Mouse (Mus musculus) midbrain, embryonic 10.5 days (tissue): ENCODE data around the gene Ptpn1. TPM values are rescaled to one million over a fixed set of nuclear protein-coding genes. Genes with fewer than 3 reads are reported as not detected.
A peak's percentile ranks its signal among the peaks of the same experiment; 100 is the strongest.

ENCODE experiments used
- DNase-seq: peaks from one replicate; pipeline ENCODE4 v3.0.0-alpha.2; 2017; ENCODE audit warnings: low spot score
- H3K27ac ChIP-seq: fragments of 300-500 bp; sonication (generic); replicated peaks from 2 replicates; pipeline ENCODE4 v1.5.1; 2016; ENCODE audit warnings: mild to moderate bottlenecking
- H3K27me3 ChIP-seq: fragments of 300-500 bp; sonication (generic); 2 replicates; pipeline ENCODE4 v1.6.1; 2016; ENCODE audit warnings: low read depth, mild to moderate bottlenecking; ENCODE audit not compliant: poor library complexity, severe bottlenecking
- H3K36me3 ChIP-seq: fragments of 300-500 bp; sonication (generic); 2 replicates; pipeline ENCODE4 v1.6.1; 2016; ENCODE audit warnings: mild to moderate bottlenecking, moderate library complexity
- H3K4me1 ChIP-seq: fragments of 300-500 bp; sonication (generic); 2 replicates; pipeline ENCODE4 v1.6.1; 2016
- H3K4me3 ChIP-seq: fragments of 300-500 bp; sonication (generic); 2 replicates; pipeline ENCODE4 v1.5.1; 2016; ENCODE audit warnings: mild to moderate bottlenecking, moderate library complexity
- H3K9me3 ChIP-seq: fragments of 300-500 bp; sonication (generic); replicated peaks from 2 replicates; pipeline ENCODE4 v1.6.1; 2016; ENCODE audit warnings: mild to moderate bottlenecking
- WGBS: fragments of 180-500 bp; shearing (Covaris S2); methylation state at CpG from one replicate; pipeline ENCODE4 v1.1.7; 2016; 5-methylcytosine and 5-hydroxymethylcytosine counted together
- polyA plus RNA-seq: library from polyadenylated mRNA; unstranded; fragments of >200 nt; fragmentation: Nextera tagmentation; extraction: Ambion mirVana; gene quantifications from 2 replicates; pipeline ENCODE4 v1.2.1, GENCODE M21; 2016

Gene Ptpn1
- polyA plus RNA-seq = 79.2 and 79.8 TPM in 2 replicates

DNA sequence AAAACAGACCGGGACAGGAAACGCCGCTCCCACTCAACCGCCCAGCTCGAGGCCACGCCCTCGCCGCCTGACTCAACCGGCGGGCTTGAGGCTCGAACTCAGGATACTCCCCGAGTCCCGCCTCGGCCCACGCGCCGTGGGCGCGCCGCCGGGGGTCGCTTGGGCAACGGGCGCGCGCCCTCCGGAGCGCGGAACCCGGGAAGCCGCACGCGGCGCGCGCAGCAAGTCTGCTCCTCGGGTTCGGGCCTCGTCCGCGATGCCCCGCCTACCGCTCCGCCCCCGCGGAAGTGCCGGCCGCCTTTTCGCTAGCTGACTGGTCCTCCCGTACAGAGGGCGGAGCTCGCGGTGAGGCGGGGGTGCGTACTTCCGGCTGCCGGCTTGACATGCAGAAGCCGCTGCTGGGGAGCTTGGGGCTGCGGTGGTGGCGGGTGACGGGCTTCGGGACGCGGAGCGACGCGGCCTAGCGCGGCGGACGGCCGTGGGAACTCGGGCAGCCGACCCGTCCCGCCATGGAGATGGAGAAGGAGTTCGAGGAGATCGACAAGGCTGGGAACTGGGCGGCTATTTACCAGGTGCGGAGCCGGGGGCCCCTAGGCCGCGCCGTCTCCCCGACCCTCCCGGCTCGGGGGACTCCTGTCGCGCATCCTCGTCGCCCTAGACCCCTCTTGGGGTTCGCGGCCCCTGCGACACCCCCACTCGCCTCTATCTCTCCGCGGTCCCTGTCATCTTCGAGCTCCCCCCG is at the start of gene Ptpn1:
Gene Ptpn1 (plus strand): TSS at position 73 of the 742 bp plus-strand sequence.
- H3K27me3 ChIP-seq = no peaks in the 10 kb centered on the region
- H3K4me1 ChIP-seq = peaks cover 34% of the 10 kb centered on the region
- peaks cover 4% of the 10 kb centered on the region; the same call in 1 of the 2 replicates for H3K36me3 ChIP-seq
- peak; percentile 98 for DNase-seq
- peak within 1 kb of the TSS; percentile 96 for H3K4me3 ChIP-seq
- no peaks in the 10 kb centered on the region for H3K9me3 ChIP-seq
- WGBS = under 1% methylated on average over 99 of the region's 99 CpGs
- peak within 1 kb of the TSS; percentile 91 for H3K27ac ChIP-seq

DNA sequence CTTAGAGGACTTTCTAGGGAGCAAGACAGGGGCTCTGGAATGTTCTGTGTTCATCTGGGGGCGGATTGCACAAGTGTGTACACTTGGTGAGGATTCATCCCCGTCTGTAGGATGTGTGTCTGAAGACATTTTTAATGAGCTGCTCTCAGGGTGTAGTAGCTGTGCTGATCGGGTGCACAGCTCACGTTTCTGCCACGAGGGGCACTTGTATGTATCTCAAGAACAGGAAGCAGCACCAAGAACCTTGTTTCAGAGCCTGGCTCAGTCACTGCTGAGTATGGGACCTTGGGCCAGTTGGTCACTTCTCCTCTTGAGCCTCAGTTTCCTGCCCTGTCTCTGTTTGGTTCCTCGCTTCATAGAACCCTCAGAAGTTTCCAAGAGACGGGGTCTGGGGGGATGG is 45.4 kb upstream of the Ptpn1 start:
- Histone ChIP-seq H3K4me3 (no peak overlapping the region), H3K4me1 (peaks cover 11% of the 10 kb centered on the region), H3K36me3 (no peaks in the 10 kb centered on the region), H3K9me3 (peaks cover 4% of the 10 kb centered on the region; the same call in 1 of the 2 replicates), H3K27me3 (peaks cover 38% of the 10 kb centered on the region), H3K27ac (no peak overlapping the region)
- DNase-seq = no peak
- 80% methylated on average over 7 of the region's 7 CpGs for WGBS

DNA sequence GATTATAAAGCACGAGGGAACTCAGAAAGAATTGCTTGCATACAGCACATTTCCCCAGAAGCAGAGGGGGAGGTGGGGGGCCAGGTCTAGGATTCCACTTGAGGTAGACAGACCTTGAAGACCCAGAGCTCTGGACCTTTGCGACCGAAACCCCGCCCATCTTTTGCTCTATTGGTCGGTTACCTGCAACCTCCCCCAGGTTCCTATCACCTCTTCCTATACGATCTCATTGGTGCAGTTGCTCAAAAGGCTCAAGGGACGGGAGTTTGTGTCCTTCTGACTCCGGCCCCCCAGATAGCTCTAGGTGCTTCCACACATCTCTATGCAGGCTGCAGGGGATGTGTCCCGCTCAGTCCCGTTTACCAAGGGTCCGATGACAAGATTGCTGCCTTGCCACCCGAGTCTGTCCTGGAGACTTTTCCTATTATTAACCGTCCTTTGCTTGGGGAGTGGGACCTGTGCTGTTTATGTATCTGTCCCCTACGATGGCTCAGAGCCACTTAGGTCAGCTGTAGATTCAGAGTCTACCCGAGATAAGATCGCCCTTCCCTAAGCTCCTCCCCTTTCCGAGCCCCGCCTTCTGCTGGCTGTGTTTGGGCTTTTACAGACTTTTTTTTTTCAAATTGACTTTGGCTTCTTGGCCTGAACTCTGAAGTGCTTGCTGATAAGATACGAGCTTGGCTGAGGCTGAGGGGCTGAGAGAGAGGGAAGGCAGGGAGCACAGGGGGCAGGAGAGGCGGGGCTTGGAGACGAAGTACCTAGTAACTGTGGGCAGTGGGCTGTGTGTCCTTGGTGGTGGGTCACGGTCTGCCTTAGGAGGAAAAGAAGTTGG is 44.1 kb upstream of the Ptpn1 start:
- WGBS = 11% methylated on average over 22 of the region's 22 CpGs
- DNase-seq = no peak
- H3K36me3 ChIP-seq = no peaks in the 10 kb centered on the region
- H3K4me3 ChIP-seq = peak overlapping the region; percentile 51
- peaks cover 16% of the 10 kb centered on the region for H3K4me1 ChIP-seq
- H3K27ac ChIP-seq = no peak overlapping the region
- no peaks in the 10 kb centered on the region; the same call in 1 of the 2 replicates for H3K9me3 ChIP-seq
- peaks cover 45% of the 10 kb centered on the region for H3K27me3 ChIP-seq

DNA sequence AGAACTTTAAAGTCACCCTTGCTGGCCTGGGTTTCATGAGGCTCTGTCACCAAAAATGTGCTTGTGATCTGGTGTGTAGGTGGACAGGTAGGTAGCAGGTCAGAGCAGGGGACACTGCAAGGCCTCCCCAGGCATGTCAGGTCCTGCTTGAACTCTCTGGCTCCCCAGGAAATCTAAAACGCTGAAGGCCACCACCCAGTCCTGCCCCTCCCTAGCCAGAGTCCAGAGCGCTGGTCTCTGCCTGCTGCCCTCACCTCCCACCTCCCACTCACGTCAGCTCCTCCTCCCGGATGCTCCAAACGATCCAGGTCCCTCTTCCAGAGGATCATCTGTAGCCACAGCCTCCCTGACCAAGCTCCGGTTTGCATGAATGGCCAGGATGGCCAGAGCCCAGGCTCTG is 43.0 kb upstream of the Ptpn1 start:
- WGBS = 64% methylated on average over 6 of the region's 6 CpGs
- Histone ChIP-seq H3K9me3 (no peaks in the 10 kb centered on the region), H3K4me1 (peaks cover 16% of the 10 kb centered on the region), H3K4me3 (no peak overlapping the region), H3K27ac (no peak overlapping the region), H3K27me3 (peaks cover 56% of the 10 kb centered on the region), H3K36me3 (no peaks in the 10 kb centered on the region)
- no peak for DNase-seq

DNA sequence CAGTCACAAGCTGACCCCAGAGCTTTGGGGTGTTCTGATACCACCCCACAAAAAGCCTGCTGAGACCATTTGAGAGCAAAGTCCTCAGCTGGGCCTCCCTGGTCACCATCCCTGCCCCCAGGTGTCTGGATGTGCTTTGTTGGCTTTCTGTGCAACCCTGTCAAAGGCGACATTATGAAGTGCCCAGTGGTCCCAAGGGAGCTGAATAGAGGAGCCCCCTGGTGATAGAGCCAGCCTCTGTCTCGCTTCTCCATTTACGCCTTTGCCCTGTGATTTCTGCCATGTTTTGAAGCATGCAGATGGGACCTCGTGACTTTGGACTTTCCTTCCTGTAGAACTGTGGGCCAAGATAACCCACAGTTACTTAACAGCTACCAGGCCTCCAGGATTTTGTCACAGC is 42.0 kb upstream of the Ptpn1 start:
- no peaks in the 10 kb centered on the region for H3K9me3 ChIP-seq
- DNase-seq = no peak
- H3K4me1 ChIP-seq = peaks cover 17% of the 10 kb centered on the region
- no peak overlapping the region for H3K4me3 ChIP-seq
- H3K36me3 ChIP-seq = no peaks in the 10 kb centered on the region
- H3K27ac ChIP-seq = no peak overlapping the region
- peaks cover 65% of the 10 kb centered on the region for H3K27me3 ChIP-seq
- 73% methylated on average over 4 of the region's 4 CpGs for WGBS

DNA sequence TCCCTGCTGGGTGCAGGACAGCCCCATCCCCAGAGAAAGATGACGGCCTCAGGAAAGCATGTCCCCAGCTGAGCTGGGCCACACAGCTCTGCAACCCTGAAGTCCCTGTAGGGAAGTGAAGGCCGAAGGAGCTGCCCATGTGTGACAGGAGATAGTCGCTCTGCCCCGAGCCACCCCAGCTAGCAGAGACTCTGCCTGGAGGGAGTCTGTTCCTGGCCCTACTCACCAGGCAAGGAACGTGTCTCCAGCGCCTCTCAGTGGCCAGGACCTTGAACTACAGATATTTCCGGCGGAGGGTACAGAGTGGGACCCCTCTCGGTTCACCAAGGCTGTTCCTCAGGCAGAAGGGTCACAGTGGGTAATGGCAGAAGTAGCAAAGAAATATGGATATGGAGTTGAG is 39.9 kb upstream of the Ptpn1 start:
- H3K27me3 ChIP-seq = peaks cover 75% of the 10 kb centered on the region
- DNase-seq = peak; percentile 69
- no peaks in the 10 kb centered on the region for H3K9me3 ChIP-seq
- no peak overlapping the region for H3K4me3 ChIP-seq
- H3K27ac ChIP-seq = no peak overlapping the region
- H3K4me1 ChIP-seq = peaks cover 23% of the 10 kb centered on the region
- 10% methylated on average over 9 of the region's 9 CpGs for WGBS
- H3K36me3 ChIP-seq = no peaks in the 10 kb centered on the region

DNA sequence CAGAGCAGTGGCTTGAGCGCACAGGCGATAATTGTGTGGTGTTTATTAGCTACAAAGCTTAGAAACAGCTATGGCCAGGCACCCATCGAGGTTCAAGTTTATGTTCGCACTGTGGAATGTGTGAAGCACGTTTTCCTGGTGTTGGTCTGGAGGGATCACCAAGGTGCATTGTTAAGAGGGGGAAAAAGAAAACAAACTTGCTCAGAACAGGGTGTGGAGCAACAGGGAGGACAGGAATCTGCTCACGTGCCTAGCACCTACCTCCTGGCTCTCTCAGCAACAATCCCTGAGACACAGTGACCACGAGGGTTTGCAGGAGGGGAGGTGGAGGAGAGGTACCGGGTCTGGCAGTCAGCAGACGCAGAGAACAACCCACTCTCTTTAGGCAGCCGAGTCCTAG is 38.2 kb upstream of the Ptpn1 start:
- no peak overlapping the region for H3K4me3 ChIP-seq
- no peaks in the 10 kb centered on the region for H3K36me3 ChIP-seq
- no peak overlapping the region for H3K27ac ChIP-seq
- no peaks in the 10 kb centered on the region for H3K9me3 ChIP-seq
- H3K27me3 ChIP-seq = peaks cover 64% of the 10 kb centered on the region
- peaks cover 12% of the 10 kb centered on the region for H3K4me1 ChIP-seq
- no peak for DNase-seq
- 75% methylated on average over 10 of the region's 10 CpGs for WGBS

DNA sequence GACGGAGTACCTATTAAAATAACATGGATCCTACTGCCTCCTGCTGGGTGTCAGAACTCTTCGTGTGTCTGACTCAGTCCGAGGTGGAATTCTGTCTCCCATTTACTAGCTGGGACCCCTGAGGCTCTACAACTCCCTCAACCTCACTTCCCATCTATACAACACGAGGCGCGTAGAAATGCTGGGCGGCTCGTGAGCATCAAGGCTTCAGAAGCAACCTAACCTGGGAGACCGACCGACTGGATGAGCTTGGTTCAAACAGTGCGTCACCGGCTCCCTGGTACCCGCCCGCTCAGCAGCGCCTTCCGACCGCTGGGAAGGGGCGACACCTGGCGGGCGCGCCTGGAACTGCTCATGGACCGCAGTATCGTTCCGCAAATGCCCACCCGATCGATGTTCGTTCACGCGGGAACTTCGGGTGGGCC is 36.9 kb upstream of the Ptpn1 start:
- no peak overlapping the region for H3K27ac ChIP-seq
- no peaks in the 10 kb centered on the region for H3K9me3 ChIP-seq
- WGBS = 2% methylated on average over 30 of the region's 30 CpGs
- DNase-seq = peak; percentile 86
- H3K36me3 ChIP-seq = no peaks in the 10 kb centered on the region
- peak overlapping the region; percentile 42 for H3K4me3 ChIP-seq
- H3K27me3 ChIP-seq = peaks cover 59% of the 10 kb centered on the region
- peaks cover 14% of the 10 kb centered on the region for H3K4me1 ChIP-seq

DNA sequence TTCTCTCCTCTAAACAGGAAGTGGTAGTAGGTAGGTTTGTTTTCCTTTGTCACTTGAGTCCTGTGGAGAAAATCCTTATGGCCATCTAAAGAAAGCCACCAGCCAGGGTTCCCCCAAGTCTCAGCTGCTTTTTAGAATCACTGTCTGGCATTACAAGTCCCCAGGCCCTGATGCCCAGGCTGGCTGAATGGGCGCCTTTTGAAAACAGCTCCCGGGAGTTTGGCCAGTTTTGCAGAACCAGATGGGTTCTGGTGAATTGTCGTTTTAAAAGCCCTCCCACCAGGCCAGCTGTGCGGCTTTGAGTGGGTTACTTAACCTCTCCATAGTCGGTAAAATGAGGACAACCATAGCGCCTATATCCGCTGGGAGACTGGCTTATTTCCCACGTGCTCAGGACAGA is 34.0 kb upstream of the Ptpn1 start:
- WGBS = 78% methylated on average over 8 of the region's 8 CpGs
- no peak overlapping the region for H3K27ac ChIP-seq
- H3K27me3 ChIP-seq = peaks cover 55% of the 10 kb centered on the region

DNA sequence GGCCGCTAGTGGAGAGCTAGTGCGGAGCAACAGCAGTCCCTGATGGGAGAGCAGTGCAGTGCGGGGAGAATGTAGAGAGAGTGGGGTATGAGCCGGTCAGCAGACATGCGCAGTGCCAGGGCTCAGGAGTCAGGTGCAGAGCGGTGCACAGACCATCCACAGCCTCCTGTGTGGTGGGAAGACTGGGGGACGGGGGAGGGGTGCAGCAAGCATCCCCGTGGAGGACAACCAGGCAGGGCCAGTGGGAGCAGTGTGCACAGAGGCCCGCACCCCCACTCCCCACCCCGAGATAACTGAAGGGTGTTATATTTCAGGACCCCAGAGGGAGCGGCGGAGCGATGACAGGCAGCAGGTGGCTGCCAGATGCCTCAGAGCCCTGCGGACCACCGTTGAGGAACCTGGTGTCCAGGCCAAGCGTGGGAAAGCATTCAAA is 31.9 kb upstream of the Ptpn1 start:
- Histone ChIP-seq H3K4me3 (no peak overlapping the region), H3K36me3 (no peaks in the 10 kb centered on the region), H3K9me3 (no peaks in the 10 kb centered on the region), H3K4me1 (peaks cover 12% of the 10 kb centered on the region), H3K27me3 (peaks cover 36% of the 10 kb centered on the region), H3K27ac (peak overlapping the region; percentile 6; the same call in 1 of the 2 replicates)
- DNase-seq = no peak
- 45% methylated on average over 16 of the region's 16 CpGs for WGBS

More for the DNA sequence above, 34.0 kb upstream of the Ptpn1 start:
- no peak overlapping the region for H3K4me3 ChIP-seq
- DNase-seq = no peak
- no peaks in the 10 kb centered on the region for H3K36me3 ChIP-seq
- H3K9me3 ChIP-seq = no peaks in the 10 kb centered on the region
- H3K4me1 ChIP-seq = peaks cover 14% of the 10 kb centered on the region

DNA sequence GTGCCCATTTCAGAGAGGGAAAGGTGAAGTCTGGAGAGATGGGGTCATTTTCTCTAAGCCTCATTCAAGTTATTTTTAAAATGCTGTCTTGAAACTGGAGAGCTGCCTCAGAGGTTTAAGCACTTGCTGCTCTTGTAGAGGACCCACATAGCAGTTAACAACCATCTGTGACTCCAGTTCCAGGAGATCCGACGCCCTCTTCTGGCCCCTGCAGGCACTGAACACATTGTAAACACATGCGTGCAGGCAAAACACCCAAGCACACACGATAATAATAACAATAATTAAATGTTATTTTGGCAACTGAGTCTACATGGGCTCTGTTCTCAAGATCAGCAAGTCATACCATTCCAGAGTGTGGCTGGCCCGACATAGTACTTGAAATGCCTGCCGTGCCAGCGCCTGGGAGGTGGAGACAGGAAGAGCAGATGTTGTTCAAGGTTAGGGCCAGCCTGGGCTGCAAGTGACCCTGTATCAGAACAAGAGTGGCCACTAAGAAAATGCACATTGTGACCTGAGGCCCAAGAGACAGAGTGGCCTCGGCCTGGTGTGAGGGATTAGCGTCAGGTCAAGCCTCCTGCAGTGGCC is 29.6 kb upstream of the Ptpn1 start:
- WGBS = 73% methylated on average over 9 of the region's 9 CpGs
- Histone ChIP-seq H3K27me3 (peaks cover 14% of the 10 kb centered on the region), H3K9me3 (no peaks in the 10 kb centered on the region), H3K4me1 (peaks cover 7% of the 10 kb centered on the region), H3K36me3 (no peaks in the 10 kb centered on the region), H3K4me3 (no peak overlapping the region), H3K27ac (no peak overlapping the region)
- no peak for DNase-seq

DNA sequence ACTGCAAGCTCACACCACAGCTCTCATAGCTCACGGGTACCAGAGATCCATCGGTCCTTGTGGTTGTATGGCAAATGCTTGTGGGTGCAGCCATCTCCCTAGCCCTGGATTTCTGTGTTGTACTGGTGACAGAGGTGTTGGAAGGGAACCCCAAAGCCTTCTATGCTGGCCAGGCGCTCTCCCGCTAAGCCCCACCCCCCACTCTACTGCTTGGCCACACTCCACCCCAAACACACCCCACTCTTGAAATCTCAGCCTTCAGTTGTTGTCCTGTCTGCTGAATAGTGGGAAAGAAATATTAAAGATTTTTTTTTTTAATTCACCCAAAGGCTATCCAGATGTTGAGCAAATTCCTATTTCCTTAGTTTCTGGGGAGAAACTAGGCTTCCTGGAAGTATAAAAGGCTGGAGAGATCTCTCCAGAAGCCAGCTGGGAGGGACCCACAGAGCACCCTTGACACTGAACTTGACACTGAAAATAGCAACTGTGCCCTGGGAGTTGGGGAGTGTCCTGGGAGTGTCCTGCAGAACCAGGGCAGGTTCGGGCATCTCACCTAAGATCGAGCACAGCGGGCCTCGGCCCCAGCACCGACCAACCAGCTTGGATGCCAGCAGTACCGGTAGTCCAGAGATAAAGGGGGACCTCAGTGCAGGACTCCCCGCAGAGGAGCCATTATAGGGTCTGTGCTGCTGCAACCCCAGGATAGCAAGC is 28.5 kb upstream of the Ptpn1 start:
- Histone ChIP-seq H3K36me3 (no peaks in the 10 kb centered on the region), H3K4me1 (peaks cover 7% of the 10 kb centered on the region), H3K4me3 (no peak overlapping the region), H3K27me3 (peaks cover 11% of the 10 kb centered on the region), H3K27ac (no peak overlapping the region), H3K9me3 (no peaks in the 10 kb centered on the region)
- no peak for DNase-seq
- 86% methylated on average over 11 of the region's 11 CpGs for WGBS
